Mouse (Mus musculus) CH12.LX (cell line): ENCODE measurements around the gene A030005L19Rik. TPM values are rescaled to one million over a fixed set of nuclear protein-coding genes. Genes with fewer than 3 reads are reported as not detected.
A peak's percentile ranks its signal among the peaks of the same experiment; 100 is the strongest.

Experiments
- DNase-seq: peaks from one replicate; pipeline ENCODE4 v3.0.0-alpha.2; 2013; ENCODE audit errors: extremely low read depth
- H3K27ac ChIP-seq: 2 replicates; pipeline ENCODE4 v1.5.1; 2012; ENCODE audit warnings: low read depth, mild to moderate bottlenecking, control low read depth, moderate library complexity; ENCODE audit not compliant: insufficient read depth
- H3K27me3 ChIP-seq: replicated peaks from 2 replicates; pipeline ENCODE3; 2012; ENCODE audit warnings: inconsistent platforms
- H3K36me3 ChIP-seq, 2 experiments: replicated peaks in 1 of 2; 2 replicates each; pipeline versions ENCODE3 to v1.6.1; 2012; ENCODE audit warnings: inconsistent platforms in 1 of 2, low read length in 1 of 2, mild to moderate bottlenecking in 1 of 2, mixed read lengths in 1 of 2, moderate library complexity in 1 of 2; ENCODE audit not compliant: control insufficient read depth in 1 of 2, insufficient read depth in 1 of 2
- H3K4me1 ChIP-seq, 2 experiments: 2 replicates each; pipeline ENCODE4 v1.6.1; 2012; ENCODE audit warnings: inconsistent platforms in 1 of 2, moderate library complexity in 1 of 2; ENCODE audit not compliant: insufficient read depth in 2 of 2, control insufficient read depth in 1 of 2
- H3K4me2 ChIP-seq: 2 replicates; pipeline ENCODE4 v1.6.1; 2012; ENCODE audit warnings: low read depth, mild to moderate bottlenecking, control low read depth; ENCODE audit not compliant: poor library complexity, insufficient read depth, severe bottlenecking
- H3K4me3 ChIP-seq, 3 experiments: fragments of 150-350 bp in 1 of 3; sonication (generic) in 1 of 3; replicated peaks in 1 of 3; 2 replicates each; pipeline versions ENCODE3 to v1.5.1; 2011 to 2012; ENCODE audit warnings: low read depth in 2 of 3, low read length in 2 of 3, mild to moderate bottlenecking in 2 of 3, moderate library complexity in 2 of 3, control low read depth in 1 of 3, improper control_type of control experiment in 1 of 3, inconsistent platforms in 1 of 3, mixed read lengths in 1 of 3; ENCODE audit not compliant: poor library complexity in 1 of 3
- H3K79me2 ChIP-seq: replicated peaks from 2 replicates; pipeline ENCODE4 v1.6.1; 2012; ENCODE audit warnings: mild to moderate bottlenecking, moderate library complexity; ENCODE audit not compliant: control insufficient read depth, poor library complexity, insufficient read depth, severe bottlenecking; ENCODE audit errors: extremely low read depth
- H3K9ac ChIP-seq: 2 replicates; pipeline ENCODE4 v1.6.1; 2012; ENCODE audit warnings: low read depth, mild to moderate bottlenecking, control low read depth, moderate library complexity; ENCODE audit not compliant: insufficient read depth
- H3K9me3 ChIP-seq: replicated peaks from 2 replicates; pipeline ENCODE3; 2012; ENCODE audit warnings: low read length, inconsistent platforms, mixed read lengths
- CHD1 ChIP-seq: IDR thresholded peaks from 2 replicates; pipeline ENCODE4 v1.6.1; 2012; ENCODE audit warnings: low read depth, low read length, improper control_type of control experiment, inconsistent platforms
- CHD2 ChIP-seq: IDR thresholded peaks from 2 replicates; pipeline ENCODE4 v1.6.1; 2011; ENCODE audit warnings: low read length, improper control_type of control experiment
- CTCF ChIP-seq, 2 experiments: IDR thresholded peaks in 1 of 2; conservative IDR thresholded peaks in 1 of 2; 2 replicates each; pipeline ENCODE4 v1.5.1; 2011 to 2012; ENCODE audit warnings: low read depth in 2 of 2, low read length in 2 of 2, improper control_type of control experiment in 1 of 2, inconsistent platforms in 1 of 2, mild to moderate bottlenecking in 1 of 2, moderate library complexity in 1 of 2
- GABPA ChIP-seq: IDR thresholded peaks from 2 replicates; pipeline ENCODE4 v1.6.1; 2012; ENCODE audit warnings: low read depth, low read length, improper control_type of control experiment, inconsistent platforms; ENCODE audit not compliant: insufficient replicate concordance
- HCFC1 ChIP-seq: IDR thresholded peaks from 2 replicates; pipeline ENCODE4 v1.6.1; 2012; ENCODE audit warnings: low read depth, mild to moderate bottlenecking, inconsistent platforms, low read length, improper control_type of control experiment
- IRF4 ChIP-seq: IDR thresholded peaks from 2 replicates; pipeline ENCODE4 v1.6.1; 2014; ENCODE audit warnings: low read depth, mild to moderate bottlenecking, inconsistent platforms, low read length, improper control_type of control experiment
- JUN ChIP-seq: IDR thresholded peaks from 2 replicates; pipeline ENCODE4 v1.6.1; 2011; ENCODE audit warnings: low read depth, mild to moderate bottlenecking, low read length, improper control_type of control experiment, moderate library complexity; ENCODE audit not compliant: insufficient read depth
- JUND ChIP-seq: conservative IDR thresholded peaks from 2 replicates; pipeline ENCODE4 v1.6.1; 2011; ENCODE audit warnings: low read depth, low read length, improper control_type of control experiment
- KAT2A ChIP-seq: IDR thresholded peaks from 2 replicates; pipeline ENCODE4 v1.6.1; 2012; ENCODE audit warnings: low read length, improper control_type of control experiment, inconsistent platforms; ENCODE audit not compliant: insufficient replicate concordance
- MAX ChIP-seq: IDR thresholded peaks from 2 replicates; pipeline ENCODE4 v1.6.1; 2011; ENCODE audit warnings: low read length, improper control_type of control experiment
- MAZ ChIP-seq: IDR thresholded peaks from 2 replicates; pipeline ENCODE4 v1.6.1; 2012; ENCODE audit warnings: low read depth, mild to moderate bottlenecking, inconsistent platforms, low read length, improper control_type of control experiment, moderate library complexity
- MXI1 ChIP-seq: IDR thresholded peaks from 2 replicates; pipeline ENCODE4 v1.6.1; 2011; ENCODE audit warnings: mild to moderate bottlenecking, low read depth, low read length, improper control_type of control experiment
- NRF1 ChIP-seq: IDR thresholded peaks from 2 replicates; pipeline ENCODE4 v1.6.1; 2014; ENCODE audit warnings: low read depth, mild to moderate bottlenecking, inconsistent platforms, low read length, improper control_type of control experiment, moderate library complexity
- PAX5 ChIP-seq: IDR thresholded peaks from 2 replicates; pipeline ENCODE4 v1.6.1; 2012; ENCODE audit warnings: low read length, inconsistent platforms, mixed read lengths
- POLR2AphosphoS2 ChIP-seq: IDR thresholded peaks from 2 replicates; pipeline ENCODE4 v1.6.1; 2011; ENCODE audit warnings: low read depth, low read length, improper control_type of control experiment
- RCOR1 ChIP-seq: conservative IDR thresholded peaks from 2 replicates; pipeline ENCODE4 v1.6.1; 2012; ENCODE audit warnings: low read depth, mild to moderate bottlenecking, inconsistent platforms, low read length, improper control_type of control experiment
- SIN3A ChIP-seq: IDR thresholded peaks from 2 replicates; pipeline ENCODE4 v1.6.1; 2012; ENCODE audit warnings: low read length, improper control_type of control experiment, inconsistent platforms
- SMC3 ChIP-seq: IDR thresholded peaks from 2 replicates; pipeline ENCODE4 v1.6.1; 2011; ENCODE audit warnings: low read depth, low read length, improper control_type of control experiment
- TBP ChIP-seq: conservative IDR thresholded peaks from 2 replicates; pipeline ENCODE4 v1.6.1; 2011; ENCODE audit warnings: low read depth, low read length, improper control_type of control experiment
- TCF12 ChIP-seq: IDR thresholded peaks from 2 replicates; pipeline ENCODE4 v1.6.1; 2014; ENCODE audit warnings: low read depth, mild to moderate bottlenecking, inconsistent platforms, low read length, improper control_type of control experiment
- UBTF ChIP-seq: IDR thresholded peaks from 2 replicates; pipeline ENCODE4 v1.6.1; 2012; ENCODE audit warnings: low read depth, mild to moderate bottlenecking, inconsistent platforms, low read length, improper control_type of control experiment, moderate library complexity
- USF2 ChIP-seq: conservative IDR thresholded peaks from 2 replicates; pipeline ENCODE4 v1.6.1; 2011; ENCODE audit warnings: low read depth, low read length, improper control_type of control experiment
- ZC3H11A ChIP-seq: IDR thresholded peaks from 2 replicates; pipeline ENCODE4 v1.6.1; 2012; ENCODE audit warnings: low read depth, mild to moderate bottlenecking, inconsistent platforms, low read length, improper control_type of control experiment
- ZKSCAN1 ChIP-seq: IDR thresholded peaks from 2 replicates; pipeline ENCODE4 v1.6.1; 2012; ENCODE audit warnings: low read depth, inconsistent platforms, low read length, improper control_type of control experiment, borderline replicate concordance
- ZMIZ1 ChIP-seq: IDR thresholded peaks from 2 replicates; pipeline ENCODE4 v1.6.1; 2012; ENCODE audit warnings: low read depth, mild to moderate bottlenecking, inconsistent platforms, low read length, improper control_type of control experiment
- dilution Hi-C: fragments of 300-500 bp; cut with MboI; formaldehyde crosslinking; loops from 2 replicates; pipeline ENCODE4 v1.14.3; 2020; ENCODE audit warnings: low sequenced_read_pairs; ENCODE audit not compliant: extremely low pct_unique_long_range_greater_than_20kb, extremely low pct_ligation_motif_present
- in situ Hi-C: fragments of 300-500 bp; cut with MboI; formaldehyde crosslinking; loops from 3 replicates; pipeline ENCODE4 v1.14.3; 2019; ENCODE audit warnings: low sequenced_read_pairs, low pct_ligation_motif_present, low pct_unique_long_range_greater_than_20kb, mixed read lengths
- polyA plus RNA-seq: library from polyadenylated mRNA; unstranded; fragments of >175 nt; gene quantifications from 2 replicates; pipeline ENCODE4 v1.2.1, GENCODE M21; 2012; ENCODE audit warnings: low read depth; ENCODE audit not compliant: insufficient read length
- total RNA-seq, 2 experiments: library from RNA; depleted of rRNA; stranded (reverse); fragments of 300-350 nt in 1 of 2; fragments of >200 nt in 1 of 2; gene quantifications; 2 replicates each; pipeline ENCODE4 v1.2.3; 2012 to 2014

A030005L19Rik gene
- total RNA-seq (2012; rRNA removed) (0.17 TPM in 1 of 2 replicates, not detected in the other), total RNA-seq (2014; rRNA removed) (not detected in 2 replicates), polyA plus RNA-seq (0.31 TPM in 1 of 2 replicates, not detected in the other)

- Histone ChIP-seq H3K79me2 (no peaks in the 10 kb centered on the region), H3K4me2 (no peak within 1 kb of the TSS), H3K4me3 (no peak within 1 kb of the TSS), H3K27ac (no peak within 1 kb of the TSS), H3K36me3 (peaks cover 4 to 8% of the 10 kb centered on the region in 2 experiments), H3K9me3 (no peaks in the 10 kb centered on the region), H3K27me3 (no peaks in the 10 kb centered on the region), H3K9ac (no peak within 1 kb of the TSS), H3K4me1 (peaks cover 2 to 7% of the 10 kb centered on the region in 2 experiments; a peak in 2 of 4 replicates)
- no peak for TF ChIP-seq IRF4
- no peak for TF ChIP-seq KAT2A
- no peak for TF ChIP-seq ZMIZ1
- no peak for TF ChIP-seq GABPA
- peak in 1 of 2 experiments; percentile 29; a peak in 2 of 4 replicates for TF ChIP-seq CTCF (conservative IDR thresholded peaks at IDR 0.05 in 1 of 2, IDR thresholded peaks at IDR 0.05 in 1 of 2; ENCODE audit: low read depth in 2 of 2, low read length in 2 of 2)
- no peak for TF ChIP-seq TCF12
- no peak for TF ChIP-seq SIN3A
- TF ChIP-seq ZKSCAN1 = no peak
- TF ChIP-seq RCOR1 = no peak
- TF ChIP-seq JUN = no peak
- no peak for TF ChIP-seq UBTF
- TF ChIP-seq SMC3 = peak; percentile 25
- TF ChIP-seq MXI1 = no peak
- TF ChIP-seq MAX = no peak
- dilution Hi-C loops (no loop called here), in situ Hi-C loops (no loop called here)
- DNase-seq = no peak
Measured at GRCm38 (mm10) chr1:82913025-82913424, at the start of gene A030005L19Rik. Gene A030005L19Rik (plus strand): TSS chr1:82913325.

- dilution Hi-C loops (no loop called here), in situ Hi-C loops (no loop called here)
- no peak overlapping the region for H3K9ac ChIP-seq
- no peak overlapping the region for H3K27ac ChIP-seq
- H3K4me3 ChIP-seq = no peak overlapping the region
- H3K27me3 ChIP-seq = no peaks in the 10 kb centered on the region
- TF ChIP-seq ZC3H11A (no peak), CHD1 (no peak), RCOR1 (no peak), IRF4 (no peak), ZMIZ1 (no peak), TBP (no peak), MAZ (no peak), PAX5 (no peak), HCFC1 (no peak), USF2 (no peak), NRF1 (no peak), JUND (no peak), CHD2 (no peak), JUN (no peak), POLR2AphosphoS2 (no peak), ZKSCAN1 (no peak)
- peaks cover 37% of the 10 kb centered on the region for H3K79me2 ChIP-seq
- H3K36me3 ChIP-seq = peaks cover 25 to 68% of the 10 kb centered on the region in 2 experiments
- H3K9me3 ChIP-seq = no peaks in the 10 kb centered on the region
- DNase-seq = no peak
- H3K4me1 ChIP-seq = peaks cover 7 to 26% of the 10 kb centered on the region in 2 experiments
- no peak overlapping the region for H3K4me2 ChIP-seq
Measured at GRCm38 (mm10) chr1:82870202-82870601, 42.9 kb upstream of the A030005L19Rik start.
